Mouse (Mus musculus) brain, embryonic 14.5 days (tissue): Measurements from ENCODE around the gene Pphln1. TPM values are rescaled to one million over a fixed set of nuclear protein-coding genes. Genes with fewer than 3 reads are reported as not detected.

Experiments used
- DNase-seq: peaks from one replicate; pipeline ENCODE4 v3.0.0-alpha.2; 2011; ENCODE audit warnings: low read depth
- CTCF ChIP-seq: fragments of 200-500 bp; IDR thresholded peaks from 2 replicates; pipeline ENCODE4 v1.5.1; 2012; ENCODE audit warnings: inconsistent platforms, mild to moderate bottlenecking, moderate library complexity, borderline replicate concordance; ENCODE audit not compliant: insufficient read depth, insufficient read length; ENCODE audit errors: extremely low read depth
- POLR2A ChIP-seq: fragments of 200-500 bp; IDR thresholded peaks from 2 replicates; pipeline ENCODE4 v1.6.1; 2012; ENCODE audit warnings: mild to moderate bottlenecking, inconsistent platforms, borderline replicate concordance; ENCODE audit not compliant: poor library complexity, insufficient read depth, insufficient read length, severe bottlenecking; ENCODE audit errors: extremely low read depth
- polyA plus RNA-seq: library from polyadenylated mRNA; depleted of rRNA; stranded (reverse); fragments of >200 nt; gene quantifications from 2 replicates; pipeline ENCODE4 v1.2.3, GENCODE M21; 2012

Pphln1 gene
- polyA plus RNA-seq, 1 experiment: 34.8 TPM

DNA sequence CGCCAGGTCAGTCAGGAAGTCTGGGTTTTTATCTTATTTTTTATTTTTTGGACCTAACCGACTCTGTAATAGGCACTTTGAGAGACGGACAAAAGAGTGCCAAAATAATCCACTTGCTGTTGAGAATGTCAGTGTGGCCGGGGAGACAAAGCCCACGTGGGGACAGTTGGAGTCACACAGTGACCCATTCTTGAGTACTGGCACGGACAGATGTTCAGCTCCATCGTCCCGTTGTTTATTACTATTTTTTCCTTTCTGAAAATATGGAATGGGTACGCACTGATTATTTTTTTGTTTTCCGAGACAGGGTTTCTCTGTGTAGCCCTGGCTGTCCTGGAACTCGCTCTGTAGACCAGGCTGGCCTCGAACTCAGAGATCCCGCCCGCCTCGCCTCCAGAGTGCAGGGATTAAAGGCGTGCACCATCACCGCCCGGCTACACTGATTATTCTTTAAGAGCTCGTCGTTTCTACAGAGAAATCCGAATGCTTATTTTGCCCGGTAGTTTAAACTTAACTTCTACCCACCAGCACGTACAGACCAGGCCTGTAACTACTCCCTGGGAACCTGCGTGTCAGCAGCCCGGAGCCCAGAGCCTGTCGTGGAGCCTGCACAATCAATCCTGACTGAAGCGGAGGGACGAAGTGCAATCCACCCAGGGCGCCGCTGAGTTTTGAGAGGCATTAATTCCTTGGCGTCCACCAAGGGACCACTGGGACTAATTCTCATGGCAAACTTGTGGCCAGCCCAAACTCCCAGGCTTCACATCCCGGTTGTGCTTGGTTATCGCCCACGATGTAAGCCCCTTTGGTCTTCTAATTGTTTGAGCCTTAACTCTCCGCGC lies 770 bp downstream of the Pphln1 start:
- peak; percentile 13 for DNase-seq
- TF ChIP-seq POLR2A (no peak), CTCF (no peak)

DNA sequence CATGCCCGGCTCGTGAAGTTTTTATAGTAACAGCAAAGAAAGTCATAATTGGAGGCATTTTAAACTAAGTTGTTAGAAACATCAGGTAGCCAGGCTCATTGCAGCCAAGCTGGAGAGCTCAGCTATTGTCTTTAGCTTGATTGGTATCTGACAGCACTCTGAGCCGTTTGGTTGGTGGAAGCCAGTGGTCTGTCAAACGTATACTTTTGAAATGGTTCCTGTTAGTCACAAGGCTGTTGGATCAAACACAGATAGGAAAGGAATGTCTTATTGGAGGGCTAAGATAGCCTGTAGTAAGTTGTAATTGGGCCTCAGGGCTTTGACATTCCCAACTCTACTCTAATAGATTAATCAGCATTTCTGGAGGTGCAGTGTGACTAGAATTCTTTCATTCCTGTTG lies 3.3 kb downstream of the Pphln1 start:
- no peak for DNase-seq
- TF ChIP-seq CTCF (no peak), POLR2A (no peak)

DNA sequence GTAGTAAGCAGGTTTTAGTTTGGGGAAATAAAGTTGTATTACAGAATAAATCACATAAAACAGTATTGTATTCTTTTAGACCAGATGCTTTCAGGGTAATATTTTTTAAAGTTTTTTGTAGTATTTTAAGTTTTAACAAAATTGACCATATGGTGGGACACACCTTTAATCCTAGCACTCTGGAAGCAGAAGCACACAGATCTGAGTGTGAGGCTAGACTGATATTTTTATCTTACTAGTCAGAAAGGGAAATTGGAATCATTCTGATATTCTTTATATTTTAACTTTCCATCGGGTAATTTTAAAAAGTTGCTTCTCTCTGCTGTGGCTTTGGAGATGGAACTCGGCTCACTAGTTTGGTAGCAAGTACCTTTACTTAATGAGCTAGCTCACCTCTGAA lies 4.6 kb downstream of the Pphln1 start:
- no peak for TF ChIP-seq POLR2A
- TF ChIP-seq CTCF: no peak
- no peak for DNase-seq

DNA sequence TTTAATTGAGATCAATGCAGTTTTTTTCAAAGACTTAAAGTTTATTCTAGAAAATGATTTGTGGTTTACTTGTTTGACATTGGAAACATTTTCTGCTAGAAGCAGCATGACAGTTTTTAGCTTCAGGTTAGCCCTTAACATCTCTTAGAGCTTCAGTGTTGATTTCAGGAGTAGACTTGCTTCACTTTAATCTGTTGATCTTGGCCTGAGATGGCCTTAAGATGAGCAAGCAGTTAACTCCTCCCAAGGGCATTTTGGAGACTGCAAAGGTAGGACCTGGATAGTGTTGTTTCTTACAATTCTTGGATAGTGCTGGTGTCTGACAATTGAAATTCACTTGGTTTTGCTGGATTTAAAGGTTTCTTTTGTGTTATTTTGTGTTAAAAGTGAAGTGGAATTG lies 6.7 kb downstream of the Pphln1 start:
- DNase-seq: no peak
- TF ChIP-seq POLR2A (no peak), CTCF (no peak)

DNA sequence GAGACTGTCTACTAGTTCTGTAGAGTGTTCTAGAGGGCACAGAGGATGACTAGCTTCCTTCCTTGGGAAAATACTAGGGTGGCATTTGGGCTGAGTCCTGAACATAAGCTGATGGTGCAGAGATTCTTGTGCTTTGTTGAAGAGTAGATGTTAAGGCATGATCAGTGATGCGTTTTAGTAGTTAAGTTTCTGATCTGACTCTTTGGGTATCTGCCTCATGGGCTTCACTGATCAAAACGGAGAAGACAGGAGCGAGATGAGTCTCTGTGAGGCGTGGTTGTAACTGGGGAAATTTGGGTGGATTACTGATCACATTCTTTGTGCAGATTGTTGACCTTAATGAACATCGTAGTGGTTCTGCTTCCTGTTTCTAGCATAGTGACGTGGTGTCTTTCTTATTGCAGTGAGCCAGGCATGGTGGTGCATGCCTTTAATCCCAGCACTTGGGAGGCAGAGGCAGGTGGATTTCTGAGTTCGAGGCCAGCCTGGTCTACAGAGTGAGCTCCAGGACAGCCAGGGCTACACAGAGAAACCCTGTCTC lies 7.4 kb downstream of the Pphln1 start:
- TF ChIP-seq CTCF: no peak
- no peak for TF ChIP-seq POLR2A
- no peak for DNase-seq

DNA sequence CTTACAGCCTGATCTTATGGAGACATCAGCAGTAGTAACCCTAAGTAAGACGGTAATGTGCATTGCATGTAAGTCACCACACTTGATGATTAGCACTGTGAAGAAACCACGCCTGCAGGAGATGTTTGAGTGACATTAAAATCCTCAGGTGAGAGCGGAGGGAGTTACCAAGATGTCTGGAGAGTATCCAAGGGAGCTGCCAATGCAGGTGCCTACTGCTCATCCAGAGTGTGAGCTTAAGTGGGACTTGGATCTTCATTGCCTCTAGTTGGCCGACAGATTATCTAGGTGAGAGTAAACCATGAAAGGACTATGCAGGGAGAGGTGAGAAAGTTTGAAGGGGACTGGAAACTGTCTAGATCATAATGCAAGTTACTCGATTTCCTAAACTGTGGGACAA lies 8.3 kb downstream of the Pphln1 start:
- TF ChIP-seq POLR2A: no peak
- TF ChIP-seq CTCF: no peak
- no peak for DNase-seq

DNA sequence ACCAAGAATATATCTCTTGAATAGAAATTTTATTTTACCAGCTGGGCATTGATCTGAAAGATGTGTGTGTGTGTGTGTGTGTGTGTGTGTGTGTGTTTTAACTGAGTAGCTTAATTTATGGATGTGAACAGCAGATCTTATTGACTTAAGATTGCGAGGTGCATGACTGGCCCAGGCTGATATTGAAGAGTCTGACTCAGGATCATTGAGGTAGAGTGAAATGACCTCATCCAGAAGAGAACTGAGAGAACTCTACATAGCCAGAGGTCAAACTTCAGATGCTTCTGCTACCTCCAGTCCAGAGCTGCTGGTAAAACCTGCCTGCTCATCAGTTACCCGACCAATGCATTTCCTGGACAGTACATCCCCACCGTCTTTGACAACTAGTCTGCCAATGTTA lies 14.3 kb downstream of the Pphln1 start:
- no peak for DNase-seq
- no peak for TF ChIP-seq POLR2A
- TF ChIP-seq CTCF: no peak

DNA sequence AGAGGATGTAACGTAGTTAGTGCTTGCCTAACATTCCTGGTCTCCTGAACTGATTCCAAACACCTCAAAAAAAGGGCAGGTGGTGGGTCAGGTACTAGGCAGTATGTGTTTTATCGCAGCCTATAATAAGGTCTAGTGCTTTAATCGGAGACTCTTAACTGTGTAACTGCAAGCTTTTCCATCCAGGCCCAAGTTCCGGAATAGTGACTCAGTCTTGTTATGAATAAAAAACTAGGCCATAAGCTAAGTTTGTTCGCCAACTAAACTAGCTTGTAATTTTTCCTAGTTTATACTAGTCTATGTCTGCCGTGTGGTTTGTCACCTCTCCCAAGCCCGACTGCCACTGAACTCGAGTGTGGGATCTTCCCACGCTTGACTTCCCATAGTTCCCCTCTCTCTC lies 16.3 kb downstream of the Pphln1 start:
- DNase-seq: no peak
- TF ChIP-seq CTCF (no peak), POLR2A (no peak)

DNA sequence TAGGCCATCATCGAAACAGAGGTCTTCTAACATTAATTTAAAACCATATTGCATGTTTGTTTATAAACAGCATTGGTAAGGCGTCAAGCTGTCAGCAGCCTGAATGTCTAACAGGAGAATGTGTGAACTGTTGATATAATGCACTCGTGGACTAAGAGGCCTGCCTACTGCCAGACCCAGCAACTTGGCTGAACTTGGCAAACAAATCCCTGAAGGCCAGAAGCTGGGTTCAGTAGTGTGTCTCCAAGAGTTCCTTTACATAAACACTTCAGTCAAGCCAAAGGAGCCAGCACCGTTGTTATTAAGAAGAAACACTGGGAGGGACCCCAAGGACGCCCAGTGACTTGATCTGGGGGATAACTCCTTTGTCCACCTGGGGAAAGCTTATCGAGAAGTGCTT lies 18.1 kb downstream of the Pphln1 start:
- TF ChIP-seq POLR2A: no peak
- no peak for DNase-seq

DNA sequence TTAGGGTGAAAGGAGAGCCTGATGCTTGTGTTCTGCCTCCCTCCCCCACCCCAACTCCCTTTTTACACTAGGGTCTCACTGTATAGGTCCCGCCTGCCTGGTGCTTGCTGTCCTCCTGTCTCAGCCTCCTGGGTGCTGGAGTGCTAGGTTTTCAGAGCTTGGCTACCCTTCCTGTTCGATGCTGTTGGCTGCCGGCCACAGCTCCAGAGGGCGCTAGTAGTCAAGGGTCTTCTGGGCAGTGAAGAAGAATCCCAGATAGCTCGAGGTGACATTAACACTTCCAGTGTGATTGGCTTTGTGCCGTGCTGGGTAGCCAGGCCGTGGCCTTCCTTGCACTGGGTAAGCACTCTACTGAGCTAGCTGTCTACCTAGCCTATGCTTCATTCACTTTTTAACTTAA lies 22.4 kb downstream of the Pphln1 start:
- DNase-seq: no peak
- TF ChIP-seq POLR2A (no peak), CTCF (0 out of 2 replicates have a peak, but pooled peaks have one; percentile 4)

DNA sequence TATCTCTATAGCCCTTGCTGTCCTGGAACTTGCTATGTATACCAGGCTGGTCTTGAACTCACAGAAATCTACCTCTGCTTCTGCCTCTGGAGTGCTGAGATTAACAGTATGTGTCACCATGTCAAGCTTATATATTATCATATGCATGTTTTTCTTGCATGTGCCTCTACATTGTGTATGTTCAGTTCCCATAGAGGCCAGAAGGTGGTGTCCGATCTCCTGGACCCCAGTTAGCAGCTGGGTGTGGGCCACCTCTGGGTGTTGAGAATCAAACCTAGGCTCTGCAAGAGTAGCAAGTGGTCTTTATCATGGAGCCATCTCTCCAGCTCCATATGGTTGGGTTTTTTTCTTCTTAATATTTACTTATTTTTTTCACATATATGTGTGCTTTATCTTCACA lies 24.4 kb downstream of the Pphln1 start:
- no peak for TF ChIP-seq CTCF
- DNase-seq: no peak

DNA sequence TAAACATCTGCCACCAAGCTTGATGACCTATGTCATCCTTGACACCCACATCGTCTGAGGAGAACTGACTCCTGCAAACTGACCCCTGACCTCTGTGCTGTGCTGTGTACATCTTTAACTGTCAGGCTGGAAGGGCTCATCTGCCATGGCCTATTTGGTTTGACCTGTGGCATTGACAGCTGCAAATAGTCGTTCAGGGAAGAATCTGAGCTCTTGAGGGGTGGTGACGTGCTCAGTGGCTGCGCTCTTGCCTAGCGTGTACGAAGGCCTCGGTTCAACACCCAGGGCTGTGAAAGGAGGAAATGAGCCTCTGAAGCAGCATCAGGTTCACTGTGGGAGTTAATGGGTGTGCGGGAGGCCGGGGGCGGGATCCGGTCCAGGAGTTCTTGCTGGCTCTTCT lies 35.7 kb downstream of the Pphln1 start:
- TF ChIP-seq CTCF: no peak
- TF ChIP-seq POLR2A: no peak
- DNase-seq: no peak

DNA sequence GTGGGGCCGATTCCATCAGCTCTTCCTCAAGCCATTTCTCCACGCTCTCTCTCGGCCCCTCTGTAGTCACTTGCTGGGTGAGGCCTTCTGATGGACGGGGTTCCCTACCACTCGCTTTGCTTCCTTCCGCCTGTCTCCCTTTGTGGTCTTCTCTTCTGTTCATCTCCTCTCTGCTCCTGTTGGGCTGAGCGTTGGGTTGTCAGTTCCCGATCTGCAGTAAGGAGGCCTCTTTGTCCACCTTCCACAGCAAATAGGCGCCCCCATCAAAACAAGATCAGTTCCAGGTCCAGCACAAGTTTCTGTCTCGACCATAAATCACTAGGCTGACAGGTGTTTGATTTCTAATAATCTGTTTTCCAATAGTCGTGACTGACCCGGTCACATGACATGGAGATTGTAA lies 37.8 kb downstream of the Pphln1 start:
- TF ChIP-seq POLR2A (no peak), CTCF (no peak)
- DNase-seq: no peak

DNA sequence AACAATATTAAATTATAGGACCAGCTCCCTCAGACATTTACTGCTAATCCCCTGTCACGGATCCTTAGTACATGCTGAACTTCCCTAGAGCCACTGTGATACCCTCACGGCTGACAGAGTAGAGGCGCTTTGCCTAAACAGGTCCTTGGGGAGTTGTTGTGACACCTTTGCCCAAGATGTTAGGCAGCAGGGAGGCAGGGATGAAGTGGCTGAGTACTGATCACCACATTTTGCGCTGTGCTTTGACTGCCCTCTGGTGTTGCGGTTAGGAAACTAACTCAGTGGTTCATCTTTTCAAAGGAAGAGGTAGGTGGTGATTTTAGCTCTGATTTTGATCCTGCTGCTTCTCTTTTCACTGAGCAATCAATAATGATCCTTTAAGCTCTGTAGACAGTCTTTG lies 40.5 kb downstream of the Pphln1 start:
- DNase-seq: peak; percentile 79
- peak; percentile 91 for TF ChIP-seq CTCF
- no peak for TF ChIP-seq POLR2A
